In the genomic region with DNA sequence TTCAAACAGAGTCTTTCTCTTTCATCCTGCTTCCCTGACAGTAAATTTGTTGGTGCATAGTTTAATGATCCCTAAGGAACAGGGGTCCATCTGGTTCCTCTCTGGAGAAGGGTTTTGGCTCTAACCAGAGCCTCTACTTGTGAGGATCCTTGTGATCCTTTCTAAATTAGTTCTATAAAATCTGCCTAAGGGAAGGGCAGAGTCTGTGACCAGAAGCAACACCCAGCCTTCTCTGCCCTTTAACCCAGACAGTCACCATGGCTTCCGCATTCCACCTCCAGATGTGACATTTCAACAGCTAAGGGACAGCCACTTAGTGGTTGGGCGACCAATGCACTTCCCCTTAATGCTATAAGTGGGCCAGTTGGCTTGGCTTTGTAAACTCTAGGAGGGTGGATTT, we compare ENCODE assay signal across 8 mouse cellular contexts. TPM values are rescaled to one million over a fixed set of nuclear protein-coding genes. Genes with fewer than 3 reads are reported as not detected.
A peak's percentile ranks its signal among the peaks of the same experiment; 100 is the strongest.
DNase-seq lines count a peak whose midpoint lies in the region; ATAC-seq and TF ChIP-seq lines count a peak whose summit lies in the region.

No protein-coding gene starts in this region.

- ATAC-seq in cerebellum, adult (ENCODE audit: insufficient number of reproducible peaks, low FRiP score, low TSS enrichment), result no peak
- ATAC-seq in midbrain, embryonic 11.5 days (ENCODE audit: low FRiP score), result no peak

- H3K4me3 ChIP-seq in bone marrow macrophage, adult 2 months (ENCODE audit: insufficient read depth, low read length), result peak overlapping the region; percentile 40
- H3K4me3 ChIP-seq in midbrain, embryonic 11.5 days (ENCODE audit: low read depth, low read length), result no peak overlapping the region

- no peak for TF ChIP-seq POLR2A in bone marrow macrophage, adult 2 months (IDR thresholded peaks at IDR 0.05; ENCODE audit: borderline replicate concordance, low read depth, low read length)

- no peak overlapping the region for H3K9ac ChIP-seq in midbrain, embryonic 11.5 days (ENCODE audit: low read length)

- DNase-seq in adrenal gland, adult (ENCODE audit: inconsistent age in 2 of 2, low spot score in 1 of 2), result peak; percentile 39 to 55
- no peak for DNase-seq in adrenal gland, adult 8-10 months
- peak; percentile 30 for DNase-seq in kidney, adult 18-20 months
- DNase-seq in lung, postnatal 25 days (ENCODE audit: low spot score), result peak; percentile 80
- no peak for DNase-seq in right cerebral cortex, postnatal 4 days
- no peak for DNase-seq in midbrain, embryonic 11.5 days (ENCODE audit: low spot score, missing footprints)

- no peaks in the 10 kb centered on the region for H3K27me3 ChIP-seq in midbrain, embryonic 11.5 days (ENCODE audit: control insufficient read depth, insufficient read depth, low read length)

- TF ChIP-seq CTCF in bone marrow macrophage, adult 2 months (IDR thresholded peaks at IDR 0.05; ENCODE audit: low read depth, low read length), result no peak

- H3K4me2 ChIP-seq in midbrain, embryonic 11.5 days, result no peak overlapping the region

- H3K27ac ChIP-seq in bone marrow macrophage, adult 2 months (ENCODE audit: insufficient read depth, low read depth, low read length), result peak overlapping the region; percentile 97
- no peak overlapping the region for H3K27ac ChIP-seq in midbrain, embryonic 11.5 days (ENCODE audit: low read depth, low read length)

- no peaks in the 10 kb centered on the region for H3K9me3 ChIP-seq in midbrain, embryonic 11.5 days (ENCODE audit: control insufficient read depth, low read length)

- peaks cover 35% of the 10 kb centered on the region for H3K4me1 ChIP-seq in bone marrow macrophage, adult 2 months (ENCODE audit: control insufficient read depth, insufficient read depth, low read length)
- no peaks in the 10 kb centered on the region for H3K4me1 ChIP-seq in midbrain, embryonic 11.5 days (ENCODE audit: control insufficient read depth, insufficient read depth, low read length)

- H3K36me3 ChIP-seq in midbrain, embryonic 11.5 days (ENCODE audit: control insufficient read depth, insufficient read depth, low read length), result no peaks in the 10 kb centered on the region

- 75% methylated on average over 2 of the region's 2 CpGs for WGBS in midbrain, embryonic 11.5 days

RNA-seq across cellular contexts. Expression of gene Nedd9, which starts 20.1 kb away (rescaled TPM):
- total RNA-seq in adrenal gland, adult 8-10 months (2022), result 10 to 100 TPM; 14.0 to 30.6 (median 24.2) TPM
- polyA plus RNA-seq in bone marrow macrophage, adult 2 months (2012; ENCODE audit: insufficient read depth, insufficient read length, missing spikeins), result 10.9 and 16.9 TPM in 2 replicates
- polyA plus RNA-seq in midbrain, embryonic 11.5 days (2014; fragmentation: Nextera tagmentation; extraction: Ambion mirVana), result 18.5 and 18.7 TPM in 2 replicates

Comparison
In these comparisons a context has a peak if more than half of its experiments do, and no peak if none do; other contexts are left out.
1. DNase-seq: peak in adrenal gland, adult (2 of 2), kidney, adult 18-20 months (single experiment) and lung, postnatal 25 days (single experiment); none in adrenal gland, adult 8-10 months (single experiment), right cerebral cortex, postnatal 4 days (single experiment) and midbrain, embryonic 11.5 days (single experiment).